Mouse (Mus musculus) urinary bladder, postnatal 4 days (tissue): ENCODE results near the gene Igbp1b.

Source experiments
- DNase-seq, 2 experiments: peaks; one replicate each; pipeline ENCODE4 v3.0.0; 2021 to 2022; ENCODE audit warnings: low spot score in 2 of 2

Igbp1b gene

GRCm38 (mm10) chr6:138658516-138658915 is at the start of gene Igbp1b:
Gene Igbp1b (minus strand): TSS chr6:138658544.
- DNase-seq: no peak

DNA sequence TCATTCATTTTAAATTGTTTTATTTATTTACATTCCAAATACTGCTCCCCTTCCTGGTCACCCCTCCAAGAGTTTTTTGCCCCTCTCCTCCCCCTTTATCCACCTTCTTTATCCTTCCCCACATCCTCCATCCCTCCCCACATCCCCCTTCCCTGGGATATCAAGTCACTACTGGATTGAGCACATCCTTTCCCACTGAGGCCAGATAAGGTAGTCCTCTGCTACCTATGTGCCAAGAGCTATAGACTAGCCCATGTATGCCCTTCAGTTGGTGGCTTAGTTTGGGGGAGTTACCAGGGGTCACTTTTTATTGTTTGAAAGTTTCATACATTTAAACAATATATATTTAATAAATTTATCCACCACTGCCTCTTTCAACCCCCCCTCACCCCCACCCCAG is 24.6 kb upstream of the Igbp1b start:
- DNase-seq: no peak

DNA sequence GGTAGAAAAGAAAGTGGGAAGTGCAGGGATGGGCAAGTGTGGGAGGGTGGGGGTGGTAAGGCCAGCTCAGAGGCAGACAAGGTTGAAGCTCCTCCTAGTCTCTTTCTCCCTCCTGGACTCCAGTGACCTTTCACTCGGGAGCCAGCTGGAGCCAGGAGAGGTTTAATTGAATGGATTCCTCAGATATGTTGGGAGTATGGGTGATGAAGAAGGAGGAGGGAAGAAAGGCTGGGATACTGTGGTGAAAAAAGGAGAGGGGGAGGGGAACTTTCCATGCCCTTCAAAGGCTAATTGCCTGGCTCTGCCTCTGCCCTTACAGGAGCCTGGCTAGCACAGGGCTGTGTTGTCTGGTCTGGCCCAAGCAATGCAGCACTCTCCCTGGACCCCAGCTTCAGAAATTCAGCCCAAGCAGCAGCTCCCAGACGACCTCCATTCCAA is 14.4 kb upstream of the Igbp1b start:
- DNase-seq: no peak

DNA sequence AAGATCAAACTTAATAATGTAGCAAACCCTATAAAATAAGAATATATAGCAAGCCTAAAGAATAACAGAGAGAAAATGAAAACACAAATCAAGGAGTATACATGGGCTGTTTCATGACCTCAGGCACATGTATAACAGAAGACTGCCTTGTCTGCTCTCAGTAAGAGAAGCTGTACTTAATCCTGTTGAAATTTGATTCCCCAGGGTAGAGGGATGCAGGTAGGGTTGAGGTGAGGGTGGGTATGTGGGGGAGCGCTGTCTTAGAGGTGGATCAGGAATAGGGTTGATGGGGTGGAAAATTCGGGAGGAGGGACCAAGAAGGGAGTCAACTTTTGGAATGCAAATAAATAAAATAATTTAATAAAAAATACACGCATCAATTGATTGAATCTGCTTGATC is 7.1 kb upstream of the Igbp1b start:
- no peak for DNase-seq

- no peak for DNase-seq
These were observed 12.7 kb downstream of the Igbp1b start for GRCm38 (mm10) chr6:138645604-138646003.

DNA sequence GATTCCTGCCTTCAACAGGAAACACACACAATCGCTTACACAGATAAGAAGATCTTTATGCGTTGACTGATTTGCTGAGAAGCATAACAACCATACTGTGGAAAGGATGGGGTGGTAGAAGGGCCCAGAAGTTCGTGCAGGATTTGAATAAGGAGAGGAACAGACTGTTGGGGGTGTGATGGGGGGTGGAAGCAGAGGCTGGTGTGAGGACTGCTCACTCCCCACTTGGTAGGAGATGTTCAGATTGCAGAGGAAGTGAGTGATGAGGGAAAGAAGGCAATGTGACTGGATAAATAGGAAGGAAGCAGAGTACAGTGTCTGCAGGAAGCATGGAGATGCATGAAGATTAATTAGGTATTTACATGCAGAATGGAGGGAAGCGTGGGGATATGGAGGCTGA is 19.0 kb downstream of the Igbp1b start:
- DNase-seq: no peak

GRCm38 (mm10) chr6:138620786-138621185 is 37.6 kb downstream of the Igbp1b start:
- DNase-seq: no peak

GRCm38 (mm10) chr6:138618396-138618795 is 39.9 kb downstream of the Igbp1b start:
- no peak for DNase-seq
